Mouse (Mus musculus) gastrocnemius, postnatal 14 days (tissue): Measurements from ENCODE around the gene Myo1b. TPM values are rescaled to one million over a fixed set of nuclear protein-coding genes. Genes with fewer than 3 reads are reported as not detected.

Experiments used
- DNase-seq: peaks from one replicate; pipeline ENCODE4 v3.0.0; 2021; ENCODE audit warnings: mixed read lengths
- intact Hi-C: fragments of 180-260 bp; cut with DNase I; formaldehyde crosslinking; loops from one replicate; pipeline ENCODE4 v1.15.1; 2025; ENCODE audit warnings: low total_unique reads
- long read RNA-seq, 2 experiments: library from polyadenylated mRNA; stranded (forward); transcript quantifications; one replicate each; pipeline ENCODE4 v2.0.0; 2021
- total RNA-seq, 2 experiments: library from RNA; stranded (reverse); gene quantifications; 2 replicates each; pipeline ENCODE4 v1.2.3; 2021

Gene Myo1b
- 10 to 100 TPM; 26.0 to 28.2 TPM for total RNA-seq
- long read RNA-seq, experiment 1, full-length matches to known transcripts, result 26 of 34 reads
- long read RNA-seq, experiment 1, partial matches to known transcripts, result 3 of 34 reads
- long read RNA-seq, experiment 1, other reads (novel, unspliced or antisense), result 5 of 34 reads
- long read RNA-seq, experiment 2, full-length matches to known transcripts, result 26 of 34 reads
- long read RNA-seq, experiment 2, partial matches to known transcripts, result 2 of 34 reads
- long read RNA-seq, experiment 2, other reads (novel, unspliced or antisense), result 6 of 34 reads

GRCm38 (mm10) chr1:51915576-51916156 lies at the start of gene Myo1b:
Myo1b (minus strand) TSS chr1:51916071.
- intact Hi-C loops, result no loop called here
- DNase-seq, result peak; percentile 73

GRCm38 (mm10) chr1:51964647-51965046 lies 48.8 kb upstream of the Myo1b start:
- intact Hi-C loops, result no loop called here
- no peak for DNase-seq

GRCm38 (mm10) chr1:51947116-51947515 lies 31.2 kb upstream of the Myo1b start:
- intact Hi-C loops, result loop anchor here (5.0 kb wide), 1 partner anchor 300 kb away; no protein-coding TSS in a partner anchor
- no peak for DNase-seq

GRCm38 (mm10) chr1:51944755-51945154 lies 28.9 kb upstream of the Myo1b start:
- DNase-seq, result peak; percentile 28
- intact Hi-C loops, result loop anchor here (5.0 kb wide), 1 partner anchor 297 kb away; no protein-coding TSS in a partner anchor

- intact Hi-C loops, result no loop called here
- DNase-seq, result no peak
These were observed 22.5 kb upstream of the Myo1b start for GRCm38 (mm10) chr1:51938357-51938756.

- no peak for DNase-seq
These were observed 19.1 kb upstream of the Myo1b start for GRCm38 (mm10) chr1:51935006-51935405.

GRCm38 (mm10) chr1:51934176-51934924 lies 18.5 kb upstream of the Myo1b start:
- intact Hi-C loops, result no loop called here
- DNase-seq, result no peak

More at GRCm38 (mm10) chr1:51935006-51935405, 19.1 kb upstream of the Myo1b start:
- intact Hi-C loops, result no loop called here

- intact Hi-C loops, result no loop called here
- DNase-seq, result no peak
These were observed 17.0 kb upstream of the Myo1b start for GRCm38 (mm10) chr1:51932826-51933225.

GRCm38 (mm10) chr1:51931561-51931960 lies 15.7 kb upstream of the Myo1b start:
- intact Hi-C loops, result no loop called here

GRCm38 (mm10) chr1:51930584-51930983 lies 14.7 kb upstream of the Myo1b start:
- DNase-seq, result no peak
- intact Hi-C loops, result no loop called here

More at GRCm38 (mm10) chr1:51931561-51931960, 15.7 kb upstream of the Myo1b start:
- DNase-seq, result no peak

GRCm38 (mm10) chr1:51929557-51929956 lies 13.7 kb upstream of the Myo1b start:
- no peak for DNase-seq

GRCm38 (mm10) chr1:51922820-51923219 lies 6.9 kb upstream of the Myo1b start:
- DNase-seq, result no peak
- intact Hi-C loops, result no loop called here

More at GRCm38 (mm10) chr1:51929557-51929956, 13.7 kb upstream of the Myo1b start:
- intact Hi-C loops, result no loop called here

GRCm38 (mm10) chr1:51916276-51916675 lies 405 bp upstream of the Myo1b start:
- DNase-seq, result no peak
- intact Hi-C loops, result no loop called here

- DNase-seq, result peak; percentile 85
- intact Hi-C loops, result no loop called here
These were observed 758 bp downstream of the Myo1b start for GRCm38 (mm10) chr1:51915051-51915575.

GRCm38 (mm10) chr1:51914095-51914494 lies 1.8 kb downstream of the Myo1b start:
- no peak for DNase-seq
- intact Hi-C loops, result no loop called here

GRCm38 (mm10) chr1:51913071-51913814 lies 2.6 kb downstream of the Myo1b start:
- intact Hi-C loops, result no loop called here
- no peak for DNase-seq

- intact Hi-C loops, result no loop called here
- DNase-seq, result no peak
These were observed 4.5 kb downstream of the Myo1b start for GRCm38 (mm10) chr1:51911331-51911730.

GRCm38 (mm10) chr1:51909204-51909603 lies 6.7 kb downstream of the Myo1b start:
- intact Hi-C loops, result no loop called here
- DNase-seq, result no peak

GRCm38 (mm10) chr1:51907821-51908220 lies 8.1 kb downstream of the Myo1b start:
- no peak for DNase-seq
- intact Hi-C loops, result loop anchor here (1.0 kb wide), 1 partner anchor 42 kb away; no protein-coding TSS in a partner anchor
